19 mouse cellular contexts compared by ENCODE assay signal in genomic region chr7:100960462-100960861, GRCm38 (mm10). TPM values are rescaled to one million over a fixed set of nuclear protein-coding genes. Genes with fewer than 3 reads are reported as not detected.
"Had no signal": no experiment of that assay in that cellular context is flagged by ENCODE, and none has a peak within 500 bp of the region (broad histone marks: within the 10 kb centered on the region; RNA-seq: fewer than 3 reads in every experiment).

No protein-coding gene starts in this region.

- H3K27ac ChIP-seq: lung, embryonic 15.5 days; midbrain, embryonic 10.5 days; midbrain, embryonic 12.5 days; neural tube, embryonic 12.5 days had no signal

- DNase-seq: liver, postnatal 0 days; lung, adult 2 months; lung, postnatal 14 days; midbrain, embryonic 14.5 days; retina, postnatal 1 day; right cerebral cortex, adult 18-20 months; right cerebral cortex, postnatal 25 days; right cerebral cortex, postnatal 4 days; spleen, adult 18-20 months; thymus, adult 18-20 months; thymus, postnatal 14 days; thymus, postnatal 36 days had no signal

- H3K4me1 ChIP-seq: midbrain, embryonic 10.5 days; neural tube, embryonic 12.5 days had no signal

- H3K4me3 ChIP-seq: lung, embryonic 15.5 days; midbrain, embryonic 10.5 days; midbrain, embryonic 12.5 days; neural tube, embryonic 12.5 days had no signal

- H3K36me3 ChIP-seq: lung, embryonic 15.5 days; midbrain, embryonic 10.5 days; midbrain, embryonic 12.5 days; neural tube, embryonic 12.5 days had no signal

RNA-seq across cellular contexts. Expression of gene P2ry6, which starts 14.0 kb away (rescaled TPM):
- total RNA-seq: megakaryocyte-erythroid progenitor cell, adult 5-6 weeks had no signal

RNA-seq across cellular contexts. Expression of gene Arhgef17, which starts 28.6 kb away (rescaled TPM):
- total RNA-seq: megakaryocyte-erythroid progenitor cell, adult 5-6 weeks; neutrophil, adult 5-6 weeks had no signal

RNA-seq across cellular contexts. Expression of gene P2ry2, which starts 52.2 kb away (rescaled TPM):
- polyA plus RNA-seq: neural tube, embryonic 14.5 days had no signal
